Comparison of ENCODE assay signal across 8 mouse cellular contexts in genomic region chr11:4186486-4187317, GRCm38 (mm10). TPM values are rescaled to one million over a fixed set of nuclear protein-coding genes. Genes with fewer than 3 reads are reported as not detected.
DNase-seq lines count a peak whose midpoint lies in the region; ATAC-seq and TF ChIP-seq lines count a peak whose summit lies in the region.

Tbc1d10a (plus strand) TSS chr11:4186789.

- peak; percentile 100 for ATAC-seq in erythroid progenitor cell, adult 5-6 weeks (replicated peaks; ENCODE audit: low FRiP score, poor library complexity, severe bottlenecking)
- peak; percentile 100 for ATAC-seq in heart, embryonic 12.5 days (ENCODE audit: insufficient number of reproducible peaks, low FRiP score)
- ATAC-seq in kidney, postnatal 0 days (replicated peaks; ENCODE audit: low FRiP score, low read depth): peak; percentile 98
- peak; percentile 100 for ATAC-seq in liver, embryonic 11.5 days (replicated peaks; ENCODE audit: low FRiP score)
- ATAC-seq in stomach, embryonic 14.5 days (ENCODE audit: insufficient number of reproducible peaks, insufficient read depth, low FRiP score, low read depth): peak; percentile 100

- peak within 1 kb of the TSS; percentile 97 for H3K4me2 ChIP-seq in heart, embryonic 12.5 days
- peak within 1 kb of the TSS; percentile 95 for H3K4me2 ChIP-seq in kidney, postnatal 0 days (ENCODE audit: low read length)
- peak within 1 kb of the TSS; percentile 96 for H3K4me2 ChIP-seq in liver, embryonic 11.5 days
- peak within 1 kb of the TSS; percentile 98 for H3K4me2 ChIP-seq in stomach, embryonic 14.5 days (replicated peaks; ENCODE audit: low read depth, low read length)

- peak within 1 kb of the TSS; percentile 82 for H3K4me3 ChIP-seq in heart, embryonic 12.5 days
- peak within 1 kb of the TSS; percentile 88 for H3K4me3 ChIP-seq in kidney, postnatal 0 days (replicated peaks; ENCODE audit: low read depth, low read length)
- peak within 1 kb of the TSS; percentile 91 for H3K4me3 ChIP-seq in liver, embryonic 11.5 days (ENCODE audit: low read depth, low read length)
- peak within 1 kb of the TSS; percentile 84 for H3K4me3 ChIP-seq in stomach, embryonic 14.5 days (ENCODE audit: low read depth, low read length)

- peak; percentile 15; the same call in 1 of the 2 replicates for TF ChIP-seq CTCF in kidney, postnatal 0 days (IDR thresholded peaks at IDR 0.05; ENCODE audit: low read depth)

- no peaks in the 10 kb centered on the region for H3K9me3 ChIP-seq in heart, embryonic 12.5 days (replicated peaks)
- H3K9me3 ChIP-seq in kidney, postnatal 0 days (replicated peaks; ENCODE audit: low read length): no peaks in the 10 kb centered on the region
- no peaks in the 10 kb centered on the region for H3K9me3 ChIP-seq in liver, embryonic 11.5 days (ENCODE audit: control insufficient read depth, low read length)
- H3K9me3 ChIP-seq in stomach, embryonic 14.5 days (ENCODE audit: control insufficient read depth, low read depth, low read length): no peaks in the 10 kb centered on the region

- 0% methylated on average over 71 of the region's 71 CpGs for WGBS in heart, embryonic 12.5 days
- under 1% methylated on average over 71 of the region's 71 CpGs for WGBS in kidney, postnatal 0 days
- WGBS in liver, embryonic 11.5 days: under 1% methylated on average over 71 of the region's 71 CpGs
- WGBS in stomach, embryonic 14.5 days: under 1% methylated on average over 71 of the region's 71 CpGs

- peak within 1 kb of the TSS; percentile 96 for H3K9ac ChIP-seq in heart, embryonic 12.5 days
- peak within 1 kb of the TSS; percentile 94 for H3K9ac ChIP-seq in kidney, postnatal 0 days (ENCODE audit: low read depth, low read length)
- H3K9ac ChIP-seq in liver, embryonic 11.5 days (ENCODE audit: low read depth, low read length): peak within 1 kb of the TSS; percentile 91
- peak within 1 kb of the TSS; percentile 83 for H3K9ac ChIP-seq in stomach, embryonic 14.5 days (replicated peaks; ENCODE audit: low read depth, low read length)

- no peaks in the 10 kb centered on the region for H3K27me3 ChIP-seq in heart, embryonic 12.5 days (replicated peaks)
- H3K27me3 ChIP-seq in kidney, postnatal 0 days (ENCODE audit: insufficient read depth, low read length): no peaks in the 10 kb centered on the region
- H3K27me3 ChIP-seq in liver, embryonic 11.5 days (replicated peaks; ENCODE audit: control insufficient read depth, insufficient read depth, low read length): no peaks in the 10 kb centered on the region
- H3K27me3 ChIP-seq in stomach, embryonic 14.5 days (ENCODE audit: control insufficient read depth, insufficient read depth, low read length): no peaks in the 10 kb centered on the region

- no peak within 1 kb of the TSS; the same call in 1 of the 2 replicates for H3K27ac ChIP-seq in heart, embryonic 12.5 days (ENCODE audit: poor library complexity, severe bottlenecking)
- peak within 1 kb of the TSS; percentile 78 for H3K27ac ChIP-seq in kidney, postnatal 0 days
- peak within 1 kb of the TSS; percentile 25; the same call in 1 of the 2 replicates for H3K27ac ChIP-seq in liver, embryonic 11.5 days (ENCODE audit: low read depth, low read length)
- H3K27ac ChIP-seq in stomach, embryonic 14.5 days (ENCODE audit: low read length): 0 out of 2 replicates have a peak within 1 kb of the TSS, but pooled peaks have one; percentile 52

- peak; percentile 99 for DNase-seq in CD4-positive helper T cell, adult 2 months (ENCODE audit: low read depth, low spot score)
- DNase-seq in brain, embryonic 18.5 days (ENCODE audit: low read depth, low spot score): peak; percentile 94
- peak; percentile 99 for DNase-seq in kidney, postnatal 0 days (ENCODE audit: low spot score)
- DNase-seq in liver, embryonic 11.5 days (ENCODE audit: low spot score): peak; percentile 96
- peak; percentile 99 for DNase-seq in naive thymus-derived CD4-positive, alpha-beta T cell, adult 2 months (ENCODE audit: low read depth)

- peaks cover 28% of the 10 kb centered on the region for H3K4me1 ChIP-seq in heart, embryonic 12.5 days (replicated peaks)
- peaks cover 21% of the 10 kb centered on the region for H3K4me1 ChIP-seq in kidney, postnatal 0 days (replicated peaks; ENCODE audit: insufficient read depth, low read length)
- H3K4me1 ChIP-seq in liver, embryonic 11.5 days (replicated peaks; ENCODE audit: control insufficient read depth, insufficient read depth, low read length): peaks cover 12% of the 10 kb centered on the region
- peaks cover 11% of the 10 kb centered on the region for H3K4me1 ChIP-seq in stomach, embryonic 14.5 days (ENCODE audit: control insufficient read depth, insufficient read depth, low read length)

- peaks cover 14% of the 10 kb centered on the region for H3K36me3 ChIP-seq in heart, embryonic 12.5 days
- H3K36me3 ChIP-seq in kidney, postnatal 0 days (ENCODE audit: insufficient read depth, low read length): 0 out of 2 replicates have a peak, but pooled peaks cover 6% of the 10 kb centered on the region
- peaks cover 5% of the 10 kb centered on the region; the same call in 1 of the 2 replicates for H3K36me3 ChIP-seq in liver, embryonic 11.5 days (ENCODE audit: control insufficient read depth, insufficient read depth, low read length)
- peaks cover 10% of the 10 kb centered on the region; the same call in 1 of the 2 replicates for H3K36me3 ChIP-seq in stomach, embryonic 14.5 days (ENCODE audit: control insufficient read depth, insufficient read depth, low read length)

RNA-seq across cellular contexts. Expression of gene Tbc1d10a, which starts in this region (rescaled TPM):
- total RNA-seq in erythroid progenitor cell, adult 5-6 weeks (2015; ENCODE audit: low replicate concordance): 2.2 and 2.5 TPM in 2 replicates
- 3.0 and 4.2 TPM in 2 replicates for total RNA-seq in erythroid progenitor cell, adult 5-6 weeks (2017; ENCODE audit: low replicate concordance)
- 15.6 TPM in 2 replicates for polyA plus RNA-seq in heart, embryonic 12.5 days (2016; fragmentation: Nextera tagmentation; extraction: Ambion mirVana)
- 40.6 and 41.1 TPM in 2 replicates for polyA plus RNA-seq in kidney, postnatal 0 days (2015; fragmentation: Nextera tagmentation; extraction: Ambion mirVana)
- 13.2 and 13.6 TPM in 2 replicates for polyA plus RNA-seq in liver, embryonic 11.5 days (2014; fragmentation: Nextera tagmentation; extraction: Ambion mirVana)
- polyA plus RNA-seq in stomach, embryonic 14.5 days (2014; fragmentation: Nextera tagmentation; extraction: Ambion mirVana): 17.2 and 19.3 TPM in 2 replicates
